Mouse (Mus musculus): ENCODE data around the gene Crbn. TPM values are rescaled to one million over a fixed set of nuclear protein-coding genes. Genes with fewer than 3 reads are reported as not detected.

The Crbn gene
- total RNA-seq (2023): 10 to 100 TPM; 71.4 to 85.8 TPM

GRCm38 (mm10) chr6:106799333-106800226 lies at the start of gene Crbn:
Gene Crbn, minus strand, starts transcription at chr6:106800077.

GRCm38 (mm10) chr6:106768640-106769289 lies 31.1 kb downstream of the Crbn start, which contains the start of gene Trnt1:
Gene Trnt1, plus strand, starts transcription at chr6:106769120.

DNA sequence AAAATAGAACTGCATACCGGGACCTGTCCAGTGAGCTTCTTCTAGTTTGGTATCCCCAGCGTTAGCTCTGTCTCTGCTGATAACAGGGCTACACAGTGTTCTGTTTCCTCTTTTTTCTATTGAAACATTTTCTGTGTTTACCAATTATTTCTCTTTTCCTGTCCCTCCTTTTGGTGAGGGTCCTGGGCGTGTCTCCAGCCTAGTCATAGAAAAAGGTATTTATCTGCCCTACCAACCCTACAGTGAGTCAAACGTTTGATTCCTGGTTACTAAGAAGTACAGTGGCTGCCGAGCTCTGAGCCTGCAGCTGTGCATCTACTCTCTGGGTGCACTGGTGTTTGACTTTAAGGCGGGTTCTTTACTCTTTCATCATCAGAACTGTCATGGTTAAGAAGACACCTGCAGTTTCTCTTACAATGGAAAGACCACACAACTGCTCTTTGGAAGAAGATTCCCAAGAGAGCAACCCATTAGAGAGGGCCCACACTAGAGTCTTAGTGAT lies 50.9 kb downstream of the Crbn start, which contains the start of gene Il5ra:
Gene Il5ra, minus strand, starts transcription at position 151 of the 502 bp plus-strand sequence.

Other genes with a start within 250 kb of the Crbn start
- 10 to 100 TPM; 16.6 to 26.8 TPM for gene Il5ra, start 51.0 kb downstream of the Crbn start, total RNA-seq (2023)
- 10 to 100 TPM; 84.0 to 85.8 TPM for gene Trnt1, start 31.0 kb downstream of the Crbn start, total RNA-seq (2023)

All from B cell, adult 67 days (primary cell).